Mouse (Mus musculus): ENCODE measurements around the gene Shisal1.

- TF ChIP-seq TCF3 (IDR thresholded peaks at IDR 0.05; ENCODE audit: insufficient read length, low read depth) (no peak), E2F4 (IDR thresholded peaks at IDR 0.05; ENCODE audit: insufficient read depth) (no peak), CEBPB (IDR thresholded peaks at IDR 0.05; ENCODE audit: insufficient read depth, poor library complexity, severe bottlenecking) (no peak)
These were observed 74.1 kb downstream of the Shisal1 start for GRCm38 (mm10) chr15:84372801-84373200.

Data from myocyte (in vitro differentiated cells).